Mouse (Mus musculus): ENCODE results near the gene Frzb. TPM values are rescaled to one million over a fixed set of nuclear protein-coding genes. Genes with fewer than 3 reads are reported as not detected.
"Not testable (repeated sequence)": the region's sequence is repeated elsewhere in the genome, so short reads cannot be mapped to it uniquely, and the experiment has no call there.

Frzb gene
- 2.3 and 3.8 TPM in 2 replicates for polyA plus RNA-seq (2011; ENCODE audit: insufficient read length, low read depth, missing spikeins)

GRCm38 (mm10) chr2:80447291-80447791, at the start of gene Frzb:
Gene Frzb (minus strand): TSS chr2:80447625.
- H3K27ac ChIP-seq (ENCODE audit: insufficient read depth, low read length): no peak within 1 kb of the TSS
- H3K4me1 ChIP-seq (ENCODE audit: control insufficient read depth, insufficient read depth, low read length): no peaks in the 10 kb centered on the region
- H3K4me3 ChIP-seq (ENCODE audit: insufficient read depth, low read length): peak within 1 kb of the TSS; percentile 57
- no peak for TF ChIP-seq CTCF (IDR thresholded peaks at IDR 0.05; ENCODE audit: borderline replicate concordance, insufficient read depth, low read length)
- peak; percentile 27; the same call in 1 of the 2 replicates for TF ChIP-seq POLR2A (IDR thresholded peaks at IDR 0.05; ENCODE audit: low read depth, low read length)

GRCm38 (mm10) chr2:80495304-80495703, 47.9 kb upstream of the Frzb start:
- not testable (repeated sequence) for H3K4me1 ChIP-seq (ENCODE audit: control insufficient read depth, insufficient read depth, low read length); H3K27ac ChIP-seq (ENCODE audit: insufficient read depth, low read length); H3K4me3 ChIP-seq (ENCODE audit: insufficient read depth, low read length)

GRCm38 (mm10) chr2:80486851-80487250, 39.4 kb upstream of the Frzb start:
- TF ChIP-seq CTCF (IDR thresholded peaks at IDR 0.05; ENCODE audit: borderline replicate concordance, insufficient read depth, low read length) (no peak), POLR2A (IDR thresholded peaks at IDR 0.05; ENCODE audit: low read depth, low read length) (no peak)
- no peak overlapping the region for H3K27ac ChIP-seq (ENCODE audit: insufficient read depth, low read length)

GRCm38 (mm10) chr2:80484951-80485350, 37.5 kb upstream of the Frzb start:
- TF ChIP-seq POLR2A (IDR thresholded peaks at IDR 0.05; ENCODE audit: low read depth, low read length): no peak
- TF ChIP-seq CTCF (IDR thresholded peaks at IDR 0.05; ENCODE audit: borderline replicate concordance, insufficient read depth, low read length): no peak
- H3K4me1 ChIP-seq (ENCODE audit: control insufficient read depth, insufficient read depth, low read length): no peaks in the 10 kb centered on the region
- no peak overlapping the region for H3K27ac ChIP-seq (ENCODE audit: insufficient read depth, low read length)
- H3K4me3 ChIP-seq (ENCODE audit: insufficient read depth, low read length): no peak overlapping the region

More at GRCm38 (mm10) chr2:80486851-80487250, 39.4 kb upstream of the Frzb start:
- Histone ChIP-seq H3K4me1 (ENCODE audit: control insufficient read depth, insufficient read depth, low read length) (no peaks in the 10 kb centered on the region), H3K4me3 (ENCODE audit: insufficient read depth, low read length) (no peak overlapping the region)

- no peak overlapping the region for H3K27ac ChIP-seq (ENCODE audit: insufficient read depth, low read length)
- no peak for TF ChIP-seq POLR2A (IDR thresholded peaks at IDR 0.05; ENCODE audit: low read depth, low read length)
- no peak for TF ChIP-seq CTCF (IDR thresholded peaks at IDR 0.05; ENCODE audit: borderline replicate concordance, insufficient read depth, low read length)
These were observed 28.4 kb upstream of the Frzb start for GRCm38 (mm10) chr2:80475831-80476230.

GRCm38 (mm10) chr2:80474247-80474796, 26.9 kb upstream of the Frzb start:
- no peak overlapping the region for H3K27ac ChIP-seq (ENCODE audit: insufficient read depth, low read length)
- no peak for TF ChIP-seq POLR2A (IDR thresholded peaks at IDR 0.05; ENCODE audit: low read depth, low read length)
- no peak for TF ChIP-seq CTCF (IDR thresholded peaks at IDR 0.05; ENCODE audit: borderline replicate concordance, insufficient read depth, low read length)
- H3K4me1 ChIP-seq (ENCODE audit: control insufficient read depth, insufficient read depth, low read length): no peaks in the 10 kb centered on the region
- H3K4me3 ChIP-seq (ENCODE audit: insufficient read depth, low read length): no peak overlapping the region

More at GRCm38 (mm10) chr2:80475831-80476230, 28.4 kb upstream of the Frzb start:
- Histone ChIP-seq H3K4me1 (ENCODE audit: control insufficient read depth, insufficient read depth, low read length) (no peaks in the 10 kb centered on the region), H3K4me3 (ENCODE audit: insufficient read depth, low read length) (no peak overlapping the region)

- Histone ChIP-seq H3K4me1 (ENCODE audit: control insufficient read depth, insufficient read depth, low read length) (no peaks in the 10 kb centered on the region), H3K4me3 (ENCODE audit: insufficient read depth, low read length) (no peak overlapping the region), H3K27ac (ENCODE audit: insufficient read depth, low read length) (no peak overlapping the region)
- TF ChIP-seq POLR2A (IDR thresholded peaks at IDR 0.05; ENCODE audit: low read depth, low read length) (no peak), CTCF (IDR thresholded peaks at IDR 0.05; ENCODE audit: borderline replicate concordance, insufficient read depth, low read length) (no peak)
These were observed 18.8 kb upstream of the Frzb start for GRCm38 (mm10) chr2:80465991-80466821.

- H3K4me1 ChIP-seq (ENCODE audit: control insufficient read depth, insufficient read depth, low read length): no peaks in the 10 kb centered on the region
- no peak overlapping the region for H3K4me3 ChIP-seq (ENCODE audit: insufficient read depth, low read length)
- no peak overlapping the region for H3K27ac ChIP-seq (ENCODE audit: insufficient read depth, low read length)
- no peak for TF ChIP-seq CTCF (IDR thresholded peaks at IDR 0.05; ENCODE audit: borderline replicate concordance, insufficient read depth, low read length)
These were observed 14.4 kb upstream of the Frzb start for GRCm38 (mm10) chr2:80461827-80462226.

GRCm38 (mm10) chr2:80448231-80448630, 806 bp upstream of the Frzb start:
- peak overlapping the region; percentile 57 for H3K4me3 ChIP-seq (ENCODE audit: insufficient read depth, low read length)
- no peak for TF ChIP-seq CTCF (IDR thresholded peaks at IDR 0.05; ENCODE audit: borderline replicate concordance, insufficient read depth, low read length)
- TF ChIP-seq POLR2A (IDR thresholded peaks at IDR 0.05; ENCODE audit: low read depth, low read length): 0 out of 2 replicates have a peak, but pooled peaks have one; percentile 30
- H3K27ac ChIP-seq (ENCODE audit: insufficient read depth, low read length): no peak overlapping the region
- H3K4me1 ChIP-seq (ENCODE audit: control insufficient read depth, insufficient read depth, low read length): no peaks in the 10 kb centered on the region

All from embryonic fibroblast, embryonic 13.5 days (primary cell).